Mouse (Mus musculus) lung, embryonic 15.5 days (tissue): ENCODE data around the gene Kif5c. TPM values are rescaled to one million over a fixed set of nuclear protein-coding genes. Genes with fewer than 3 reads are reported as not detected.

Source experiments
- ATAC-seq: fragments of 200-750 bp; cut with Nextera tagmentation; 2 replicates; pipeline ENCODE4 v1.8.0; 2017; ENCODE audit warnings: moderate number of reproducible peaks, borderline replicate concordance; ENCODE audit not compliant: low FRiP score, low TSS enrichment; ENCODE audit errors: extremely low read depth
- H3K27ac ChIP-seq: fragments of 300-500 bp; sonication (generic); 2 replicates; pipeline ENCODE4 v1.5.1; 2015; ENCODE audit warnings: moderate library complexity, mild to moderate bottlenecking, inconsistent platforms
- H3K27me3 ChIP-seq: fragments of 300-500 bp; sonication (generic); 2 replicates; pipeline ENCODE4 v1.6.1; 2015; ENCODE audit warnings: inconsistent platforms
- H3K36me3 ChIP-seq: fragments of 300-500 bp; sonication (generic); 2 replicates; pipeline ENCODE4 v1.6.1; 2015; ENCODE audit warnings: inconsistent platforms
- H3K4me1 ChIP-seq: fragments of 300-500 bp; sonication (generic); 2 replicates; pipeline ENCODE4 v1.6.1; 2015; ENCODE audit warnings: inconsistent platforms
- H3K4me2 ChIP-seq: fragments of 300-500 bp; sonication (generic); 2 replicates; pipeline ENCODE4 v1.6.1; 2015; ENCODE audit warnings: inconsistent platforms, mild to moderate bottlenecking, moderate library complexity
- H3K4me3 ChIP-seq: fragments of 300-500 bp; sonication (generic); 2 replicates; pipeline ENCODE4 v1.5.1; 2015; ENCODE audit warnings: mild to moderate bottlenecking, inconsistent platforms
- H3K9ac ChIP-seq: fragments of 300-500 bp; sonication (generic); 2 replicates; pipeline ENCODE4 v1.6.1; 2015; ENCODE audit warnings: inconsistent platforms
- H3K9me3 ChIP-seq: fragments of 300-500 bp; sonication (generic); 2 replicates; pipeline ENCODE4 v1.6.1; 2016; ENCODE audit warnings: inconsistent platforms
- WGBS: fragments of 180-500 bp; shearing (Covaris S2); methylation state at CpG from one replicate; pipeline ENCODE4 v1.1.7; 2015; 5-methylcytosine and 5-hydroxymethylcytosine counted together
- polyA plus RNA-seq: library from polyadenylated mRNA; unstranded; fragments of >200 nt; fragmentation: Nextera tagmentation; extraction: Ambion mirVana; gene quantifications from 2 replicates; pipeline ENCODE4 v1.2.1, GENCODE M21; 2015

Kif5c gene
- polyA plus RNA-seq, 1 experiment from 2014 or later = 1.2 TPM

DNA sequence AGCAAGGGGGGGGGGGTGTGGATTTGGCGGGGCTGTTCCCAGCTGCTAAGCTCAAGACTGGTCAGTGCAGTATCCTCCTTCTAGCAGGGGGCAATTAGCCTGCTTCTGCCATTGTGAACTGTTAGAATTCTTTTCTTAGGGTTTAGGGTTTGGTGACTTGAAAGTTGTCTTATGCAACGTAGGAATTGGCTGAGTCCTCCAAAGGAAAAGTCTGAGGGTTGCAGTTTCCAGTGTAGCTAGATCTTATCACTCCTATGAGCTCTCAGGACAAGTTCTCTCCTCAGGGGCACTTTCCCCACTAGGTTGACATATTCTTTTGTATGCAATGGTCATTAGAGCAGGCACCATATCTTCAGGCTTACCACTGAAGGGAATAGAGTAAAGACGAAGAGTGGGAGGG is 169.5 kb downstream of the Kif5c start:
- H3K9ac ChIP-seq = no peak overlapping the region
- no peaks in the 10 kb centered on the region for H3K36me3 ChIP-seq
- no peak overlapping the region for H3K27ac ChIP-seq
- no peak overlapping the region for H3K4me3 ChIP-seq
- H3K9me3 ChIP-seq = no peaks in the 10 kb centered on the region
- WGBS = 11% methylated on average over 3 of the region's 3 CpGs
- H3K4me1 ChIP-seq = peaks cover 11% of the 10 kb centered on the region; the same call in 1 of the 2 replicates
- H3K27me3 ChIP-seq = peaks cover 48% of the 10 kb centered on the region
- no peak for ATAC-seq
- H3K4me2 ChIP-seq = peak overlapping the region; percentile 99; the same call in 1 of the 2 replicates

GRCm38 (mm10) chr2:49789078-49789477 is 170.0 kb downstream of the Kif5c start:
- Histone ChIP-seq H3K27me3 (peaks cover 48% of the 10 kb centered on the region), H3K4me1 (peaks cover 11% of the 10 kb centered on the region; the same call in 1 of the 2 replicates), H3K9me3 (no peaks in the 10 kb centered on the region), H3K9ac (no peak overlapping the region), H3K4me2 (no peak overlapping the region), H3K36me3 (no peaks in the 10 kb centered on the region), H3K4me3 (no peak overlapping the region), H3K27ac (no peak overlapping the region)
- ATAC-seq = no peak
- WGBS = 70% methylated on average over 6 of the region's 6 CpGs

DNA sequence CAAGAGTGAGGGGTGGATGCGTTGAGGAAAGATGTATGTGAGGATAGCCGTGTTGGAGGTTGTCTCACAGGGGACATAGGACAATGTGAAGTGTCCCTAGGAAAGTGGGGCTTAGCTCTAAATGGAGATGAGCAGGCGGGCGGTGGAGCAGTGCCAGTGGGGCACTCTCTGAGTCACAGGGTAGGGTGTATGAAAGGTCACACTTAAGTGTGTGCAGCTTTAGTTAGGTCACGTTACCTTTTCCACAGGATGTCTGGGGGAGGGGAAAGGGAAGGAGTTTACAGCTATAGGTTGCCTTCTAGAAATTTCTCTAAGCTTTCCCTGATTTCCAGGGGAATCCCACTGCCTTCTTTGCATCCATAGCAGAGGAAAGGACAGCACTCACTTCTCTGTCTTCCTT is 170.4 kb downstream of the Kif5c start:
- Histone ChIP-seq H3K27ac (no peak overlapping the region), H3K4me3 (no peak overlapping the region), H3K4me2 (no peak overlapping the region), H3K9ac (no peak overlapping the region), H3K27me3 (peaks cover 48% of the 10 kb centered on the region), H3K4me1 (peaks cover 11% of the 10 kb centered on the region; the same call in 1 of the 2 replicates), H3K36me3 (no peaks in the 10 kb centered on the region), H3K9me3 (no peaks in the 10 kb centered on the region)
- no peak for ATAC-seq
- WGBS = 74% methylated on average over 5 of the region's 5 CpGs

- Histone ChIP-seq H3K36me3 (no peaks in the 10 kb centered on the region), H3K27ac (no peak overlapping the region), H3K9ac (no peak overlapping the region), H3K4me2 (no peak overlapping the region), H3K27me3 (no peaks in the 10 kb centered on the region), H3K4me1 (no peaks in the 10 kb centered on the region), H3K4me3 (no peak overlapping the region), H3K9me3 (no peaks in the 10 kb centered on the region)
- WGBS = 40% methylated on average over 14 of the region's 14 CpGs
- no peak for ATAC-seq
Observed at GRCm38 (mm10) chr2:49797444-49798143, 178.5 kb downstream of the Kif5c start.

GRCm38 (mm10) chr2:49804448-49804847 is 185.3 kb downstream of the Kif5c start:
- H3K4me2 ChIP-seq = no peak overlapping the region
- H3K9me3 ChIP-seq = no peaks in the 10 kb centered on the region
- H3K4me1 ChIP-seq = no peaks in the 10 kb centered on the region; the same call in 1 of the 2 replicates
- no peak overlapping the region for H3K27ac ChIP-seq
- no peaks in the 10 kb centered on the region for H3K36me3 ChIP-seq
- H3K27me3 ChIP-seq = no peaks in the 10 kb centered on the region
- H3K9ac ChIP-seq = no peak overlapping the region
- no peak overlapping the region for H3K4me3 ChIP-seq
- 55% methylated on average over 8 of the region's 8 CpGs for WGBS
- ATAC-seq = no peak

GRCm38 (mm10) chr2:49805736-49806371 is 186.8 kb downstream of the Kif5c start:
- Histone ChIP-seq H3K4me3 (no peak overlapping the region), H3K4me1 (no peaks in the 10 kb centered on the region; the same call in 1 of the 2 replicates), H3K36me3 (no peaks in the 10 kb centered on the region), H3K27me3 (no peaks in the 10 kb centered on the region), H3K9me3 (no peaks in the 10 kb centered on the region), H3K27ac (no peak overlapping the region), H3K9ac (no peak overlapping the region), H3K4me2 (no peak overlapping the region)
- no peak; the same call in 1 of the 2 replicates for ATAC-seq
- 76% methylated on average over 11 of the region's 11 CpGs for WGBS

DNA sequence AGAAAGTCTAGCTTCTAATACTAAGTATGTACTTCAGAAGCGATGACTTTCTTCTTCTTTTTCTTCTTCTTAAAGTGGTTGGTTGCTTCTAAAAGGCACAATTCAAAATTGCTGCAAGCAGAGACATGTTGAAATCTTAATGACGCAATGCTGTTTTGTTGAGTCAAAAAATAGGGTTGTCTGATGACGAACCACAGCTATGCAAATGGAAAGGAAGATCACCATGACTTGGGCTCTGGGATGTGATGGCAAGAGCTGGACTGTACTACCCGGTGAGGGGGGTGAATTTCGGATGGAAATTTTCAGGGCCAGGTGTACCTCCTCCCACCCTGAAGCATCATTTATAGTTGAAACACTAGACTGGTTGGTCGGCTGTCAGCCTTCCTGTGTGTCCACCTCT is 190.4 kb downstream of the Kif5c start:
- Histone ChIP-seq H3K9ac (no peak overlapping the region), H3K36me3 (no peaks in the 10 kb centered on the region), H3K4me3 (no peak overlapping the region), H3K9me3 (no peaks in the 10 kb centered on the region), H3K27ac (no peak overlapping the region), H3K4me1 (peaks cover 15% of the 10 kb centered on the region; the same call in 1 of the 2 replicates), H3K4me2 (no peak overlapping the region), H3K27me3 (no peaks in the 10 kb centered on the region)
- 66% methylated on average over 6 of the region's 6 CpGs for WGBS
- ATAC-seq = no peak

DNA sequence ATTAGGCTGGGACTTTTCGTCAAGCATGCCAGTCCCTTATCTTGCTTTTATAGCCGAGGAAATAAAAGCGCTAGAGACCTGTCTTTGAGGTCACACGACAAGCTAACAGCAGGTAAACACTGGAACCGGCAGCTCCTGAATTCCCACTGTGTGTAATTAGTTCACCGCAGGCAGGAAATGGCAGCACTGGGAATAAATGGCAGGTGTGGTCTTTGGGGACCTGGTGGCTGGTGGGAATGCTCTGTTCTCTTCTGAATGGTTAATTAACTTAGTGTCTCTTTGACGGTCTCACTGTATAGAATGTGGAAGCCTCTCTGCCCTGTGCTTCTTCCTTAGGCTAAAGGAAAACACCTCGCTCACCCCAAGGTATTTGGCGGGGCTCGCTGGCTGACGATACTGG is 192.3 kb downstream of the Kif5c start:
- Histone ChIP-seq H3K4me1 (peaks cover 20% of the 10 kb centered on the region), H3K36me3 (no peaks in the 10 kb centered on the region), H3K9me3 (no peaks in the 10 kb centered on the region), H3K9ac (no peak overlapping the region), H3K4me3 (no peak overlapping the region), H3K4me2 (peak overlapping the region; percentile 8), H3K27ac (peak overlapping the region; percentile 69), H3K27me3 (no peaks in the 10 kb centered on the region)
- WGBS = 22% methylated on average over 11 of the region's 11 CpGs
- ATAC-seq = no peak

- WGBS = 12% methylated on average over 4 of the region's 4 CpGs
- H3K4me3 ChIP-seq = no peak overlapping the region
- H3K4me2 ChIP-seq = peak overlapping the region; percentile 8
- no peaks in the 10 kb centered on the region for H3K27me3 ChIP-seq
- peak; percentile 66 for ATAC-seq
- no peaks in the 10 kb centered on the region for H3K36me3 ChIP-seq
- H3K9me3 ChIP-seq = no peaks in the 10 kb centered on the region
- H3K4me1 ChIP-seq = peaks cover 20% of the 10 kb centered on the region
- H3K9ac ChIP-seq = no peak overlapping the region
- peak overlapping the region; percentile 69 for H3K27ac ChIP-seq
Observed at GRCm38 (mm10) chr2:49811871-49812363, 192.8 kb downstream of the Kif5c start.

DNA sequence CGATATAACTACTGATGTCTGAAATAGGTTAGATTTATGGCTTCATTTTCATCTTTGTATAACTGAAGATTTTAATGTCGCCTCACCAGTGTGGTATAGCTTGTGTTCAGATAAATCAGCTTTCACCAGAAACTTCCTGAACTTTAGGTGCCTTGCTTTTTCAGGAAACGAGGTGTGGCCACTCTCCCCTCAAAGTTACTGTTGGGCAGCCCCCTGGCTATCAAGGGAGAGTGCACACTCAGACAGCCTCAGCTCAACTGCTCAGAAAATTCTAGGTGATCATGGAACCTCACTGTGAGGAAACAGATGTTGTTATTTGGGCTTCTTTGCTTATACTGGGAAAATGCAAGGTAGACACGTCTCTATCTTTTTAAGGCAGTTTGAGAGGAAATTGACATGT is 194.1 kb downstream of the Kif5c start:
- peaks cover 20% of the 10 kb centered on the region for H3K4me1 ChIP-seq
- ATAC-seq = no peak
- no peak overlapping the region for H3K4me3 ChIP-seq
- no peak overlapping the region for H3K27ac ChIP-seq
- no peak overlapping the region for H3K4me2 ChIP-seq
- no peaks in the 10 kb centered on the region for H3K27me3 ChIP-seq
- WGBS = 50% methylated on average over 4 of the region's 4 CpGs
- no peaks in the 10 kb centered on the region for H3K9me3 ChIP-seq
- no peaks in the 10 kb centered on the region for H3K36me3 ChIP-seq
- H3K9ac ChIP-seq = no peak overlapping the region

DNA sequence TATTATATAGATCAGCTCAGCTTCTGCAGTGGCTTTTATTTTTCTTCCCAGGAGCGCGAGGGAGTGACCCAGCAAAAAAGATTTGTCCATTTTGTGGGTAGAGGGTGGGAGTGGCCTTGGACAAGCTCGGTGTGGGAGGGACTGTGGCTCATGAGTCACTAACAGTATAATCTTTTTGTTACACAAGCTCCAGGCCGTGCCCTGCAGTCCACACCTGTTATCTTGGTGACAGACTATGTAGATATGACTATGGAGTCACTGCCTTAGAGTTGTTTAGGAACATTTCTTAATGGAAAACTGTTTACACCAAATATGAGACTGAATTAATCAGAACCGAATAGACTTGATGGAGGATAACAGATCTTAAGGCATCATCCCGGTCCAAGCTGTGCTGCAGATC is 194.9 kb downstream of the Kif5c start:
- peaks cover 20% of the 10 kb centered on the region for H3K4me1 ChIP-seq
- ATAC-seq = no peak
- no peaks in the 10 kb centered on the region for H3K27me3 ChIP-seq
- H3K4me3 ChIP-seq = no peak overlapping the region
- no peak overlapping the region for H3K4me2 ChIP-seq
- H3K36me3 ChIP-seq = no peaks in the 10 kb centered on the region
- H3K9me3 ChIP-seq = no peaks in the 10 kb centered on the region
- WGBS = 57% methylated on average over 6 of the region's 6 CpGs
- H3K27ac ChIP-seq = no peak overlapping the region
- no peak overlapping the region for H3K9ac ChIP-seq

- Histone ChIP-seq H3K9ac (no peak overlapping the region), H3K27me3 (no peaks in the 10 kb centered on the region), H3K27ac (no peak overlapping the region), H3K4me2 (no peak overlapping the region), H3K9me3 (no peaks in the 10 kb centered on the region), H3K4me3 (no peak overlapping the region), H3K4me1 (peaks cover 20% of the 10 kb centered on the region), H3K36me3 (no peaks in the 10 kb centered on the region)
- ATAC-seq = no peak
- 20% methylated on average over 3 of the region's 3 CpGs for WGBS
Observed at GRCm38 (mm10) chr2:49815696-49816320, 196.7 kb downstream of the Kif5c start.
